Mouse (Mus musculus): ENCODE results near the gene Gsk3b. TPM values are rescaled to one million over a fixed set of nuclear protein-coding genes. Genes with fewer than 3 reads are reported as not detected.

Gsk3b gene
- polyA plus RNA-seq, 1 experiment, result 5.8 TPM

DNA sequence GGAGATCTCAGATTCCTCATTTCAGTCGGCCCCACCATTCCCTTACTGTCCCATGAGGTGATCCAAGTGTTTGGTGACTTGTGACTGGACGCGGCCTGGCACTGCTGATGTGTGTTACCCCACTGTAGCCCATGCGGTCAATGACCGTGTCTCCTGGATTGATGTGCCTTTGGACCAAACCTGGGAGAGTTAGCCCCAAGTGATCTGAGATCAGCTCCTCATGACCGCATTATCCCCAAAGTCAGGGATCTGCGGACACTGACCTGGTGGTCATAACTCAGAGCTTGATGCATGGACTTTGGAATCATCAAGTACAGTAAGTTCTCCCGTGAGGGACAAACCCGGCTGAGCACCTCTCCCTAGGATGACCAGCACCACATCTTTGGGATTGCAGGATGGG, 167.1 kb downstream of the Gsk3b start:
- TF ChIP-seq FLI1 (IDR thresholded peaks at IDR 0.05; ENCODE audit: low read length) (no peak), GATA1 (IDR thresholded peaks at IDR 0.05; ENCODE audit: borderline replicate concordance, low read length) (no peak)
- Histone ChIP-seq H3K9me3 (no peaks in the 10 kb centered on the region), H3K36me3 (replicated peaks; ENCODE audit: low read length) (no peaks in the 10 kb centered on the region), H3K27me3 (replicated peaks) (peaks cover 49% of the 10 kb centered on the region), H3K4me1 (no peaks in the 10 kb centered on the region), H3K4me3 (replicated peaks) (no peak overlapping the region)

DNA sequence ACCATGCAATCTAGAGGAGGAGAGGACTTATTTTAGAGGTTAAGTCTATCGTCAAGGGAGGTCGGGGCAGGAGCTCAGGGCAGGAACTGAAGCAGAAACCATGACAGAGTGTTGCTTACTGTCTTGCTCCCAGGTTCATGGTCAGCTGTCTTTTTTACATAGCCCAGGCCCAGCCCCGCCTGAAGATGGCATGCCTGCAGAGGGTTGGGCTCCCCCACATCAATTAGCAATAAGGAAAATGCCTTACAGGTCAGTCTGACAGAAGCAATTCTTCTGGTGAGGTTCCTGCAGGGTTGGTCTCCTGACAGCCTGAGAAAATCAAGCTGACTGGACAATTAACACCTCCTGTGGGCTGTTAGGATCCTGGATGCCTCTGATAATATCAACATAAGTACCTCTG, 182.8 kb downstream of the Gsk3b start:
- no peak for TF ChIP-seq FLI1 (IDR thresholded peaks at IDR 0.05; ENCODE audit: low read length)
- no peak for TF ChIP-seq GATA1 (IDR thresholded peaks at IDR 0.05; ENCODE audit: borderline replicate concordance, low read length)
- Histone ChIP-seq H3K4me3 (replicated peaks) (no peak overlapping the region), H3K27me3 (replicated peaks) (peaks cover 10% of the 10 kb centered on the region), H3K36me3 (replicated peaks; ENCODE audit: low read length) (no peaks in the 10 kb centered on the region), H3K4me1 (peaks cover 4% of the 10 kb centered on the region; the same call in 1 of the 2 replicates), H3K9me3 (peaks cover 7% of the 10 kb centered on the region)

DNA sequence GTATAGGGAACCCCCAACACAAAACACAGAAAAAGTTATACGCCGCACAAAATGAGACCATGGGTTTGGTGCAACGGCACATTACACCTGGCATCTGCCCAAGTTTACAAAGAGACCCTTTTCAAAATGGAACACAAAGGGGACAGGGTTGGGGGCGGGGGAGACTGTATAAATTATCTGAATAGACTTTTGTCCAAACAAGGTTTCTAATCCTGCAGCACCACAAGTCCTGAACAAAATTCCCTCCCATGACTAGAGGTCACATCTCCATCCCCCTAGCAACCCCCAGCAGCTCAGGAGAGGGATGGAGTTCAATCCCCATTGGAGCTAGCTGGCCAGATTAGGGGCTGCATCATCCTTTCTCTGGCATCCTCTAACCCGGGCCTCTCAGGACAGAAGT, 183.7 kb downstream of the Gsk3b start:
- Histone ChIP-seq H3K36me3 (replicated peaks; ENCODE audit: low read length) (no peaks in the 10 kb centered on the region), H3K4me3 (replicated peaks) (no peak overlapping the region), H3K4me1 (peaks cover 4% of the 10 kb centered on the region; the same call in 1 of the 2 replicates), H3K27me3 (replicated peaks) (peaks cover 10% of the 10 kb centered on the region), H3K9me3 (peaks cover 16% of the 10 kb centered on the region)
- no peak for TF ChIP-seq FLI1 (IDR thresholded peaks at IDR 0.05; ENCODE audit: low read length)
- no peak for TF ChIP-seq GATA1 (IDR thresholded peaks at IDR 0.05; ENCODE audit: borderline replicate concordance, low read length)

DNA sequence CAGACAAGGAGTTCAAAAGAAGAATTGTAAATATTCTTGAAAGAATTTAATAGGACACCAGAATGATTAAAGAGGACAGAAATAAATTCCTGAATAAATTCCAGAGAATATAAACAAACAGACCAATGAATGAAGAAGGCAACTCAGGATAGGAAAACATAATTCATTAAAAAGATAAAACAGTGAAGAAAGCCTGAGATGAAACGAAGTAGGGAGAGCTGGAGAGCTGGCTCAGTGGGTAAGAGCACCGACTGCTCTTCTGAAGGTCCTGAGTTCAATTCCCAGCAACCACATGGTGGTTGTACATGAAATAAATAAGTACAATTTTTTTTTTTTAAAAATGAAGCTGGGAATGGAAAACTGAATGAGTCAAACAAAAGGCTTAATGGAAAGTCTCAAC, 185.9 kb downstream of the Gsk3b start:
- Histone ChIP-seq H3K27me3 (replicated peaks) (peaks cover 10% of the 10 kb centered on the region), H3K36me3 (replicated peaks; ENCODE audit: low read length) (no peaks in the 10 kb centered on the region), H3K4me1 (peaks cover 4% of the 10 kb centered on the region; the same call in 1 of the 2 replicates), H3K9me3 (peaks cover 20% of the 10 kb centered on the region), H3K4me3 (replicated peaks) (no peak overlapping the region)
- TF ChIP-seq FLI1 (IDR thresholded peaks at IDR 0.05; ENCODE audit: low read length), result no peak
- TF ChIP-seq GATA1 (IDR thresholded peaks at IDR 0.05; ENCODE audit: borderline replicate concordance, low read length), result no peak

DNA sequence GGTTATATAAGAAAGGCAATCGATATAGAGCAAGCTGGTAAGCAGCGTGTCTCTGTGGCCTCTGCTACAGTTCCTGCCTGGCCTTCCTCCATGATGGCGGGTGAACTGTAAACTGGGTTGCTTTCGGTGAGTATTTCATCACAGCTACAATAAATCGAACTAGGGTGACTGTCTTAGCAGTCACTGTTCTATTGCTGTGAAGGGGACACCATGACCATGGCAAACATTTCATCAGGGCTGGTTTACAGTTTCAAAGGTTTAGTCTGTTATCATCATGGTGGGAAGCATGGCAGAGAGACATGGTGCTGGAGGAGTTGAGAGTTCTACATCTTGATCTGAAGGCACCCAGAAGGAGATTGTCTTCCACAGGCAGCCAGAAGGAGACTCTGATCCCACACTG, 191.0 kb downstream of the Gsk3b start:
- Histone ChIP-seq H3K4me1 (peaks cover 16% of the 10 kb centered on the region), H3K27me3 (replicated peaks) (peaks cover 14% of the 10 kb centered on the region), H3K36me3 (replicated peaks; ENCODE audit: low read length) (no peaks in the 10 kb centered on the region), H3K9me3 (peaks cover 20% of the 10 kb centered on the region), H3K4me3 (replicated peaks) (no peak overlapping the region)
- no peak for TF ChIP-seq FLI1 (IDR thresholded peaks at IDR 0.05; ENCODE audit: low read length)
- TF ChIP-seq GATA1 (IDR thresholded peaks at IDR 0.05; ENCODE audit: borderline replicate concordance, low read length), result no peak

DNA sequence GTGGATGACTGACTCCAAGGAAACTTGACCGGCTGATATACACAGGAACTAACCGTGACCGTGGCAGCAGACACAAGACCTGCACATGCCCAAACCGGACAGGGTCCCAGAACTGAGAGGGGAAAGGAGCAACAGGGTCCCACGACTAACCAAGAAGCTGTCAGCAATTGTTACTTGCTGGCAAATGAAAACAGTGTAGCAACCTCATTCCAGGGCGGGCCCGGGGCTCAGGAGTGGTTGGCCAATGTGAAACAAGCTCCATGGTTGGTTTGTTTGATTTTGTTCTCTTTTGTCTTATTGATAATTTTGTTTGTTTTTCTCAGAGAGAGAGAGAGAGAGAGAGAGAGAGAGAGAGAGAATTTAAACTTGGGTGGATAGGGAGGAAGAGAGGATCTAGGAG, 192.2 kb downstream of the Gsk3b start:
- Histone ChIP-seq H3K9me3 (peaks cover 17% of the 10 kb centered on the region), H3K36me3 (replicated peaks; ENCODE audit: low read length) (no peaks in the 10 kb centered on the region), H3K4me1 (peaks cover 27% of the 10 kb centered on the region), H3K27me3 (replicated peaks) (peaks cover 15% of the 10 kb centered on the region), H3K4me3 (replicated peaks) (no peak overlapping the region)
- TF ChIP-seq GATA1 (IDR thresholded peaks at IDR 0.05; ENCODE audit: borderline replicate concordance, low read length), result no peak
- TF ChIP-seq FLI1 (IDR thresholded peaks at IDR 0.05; ENCODE audit: low read length), result no peak

DNA sequence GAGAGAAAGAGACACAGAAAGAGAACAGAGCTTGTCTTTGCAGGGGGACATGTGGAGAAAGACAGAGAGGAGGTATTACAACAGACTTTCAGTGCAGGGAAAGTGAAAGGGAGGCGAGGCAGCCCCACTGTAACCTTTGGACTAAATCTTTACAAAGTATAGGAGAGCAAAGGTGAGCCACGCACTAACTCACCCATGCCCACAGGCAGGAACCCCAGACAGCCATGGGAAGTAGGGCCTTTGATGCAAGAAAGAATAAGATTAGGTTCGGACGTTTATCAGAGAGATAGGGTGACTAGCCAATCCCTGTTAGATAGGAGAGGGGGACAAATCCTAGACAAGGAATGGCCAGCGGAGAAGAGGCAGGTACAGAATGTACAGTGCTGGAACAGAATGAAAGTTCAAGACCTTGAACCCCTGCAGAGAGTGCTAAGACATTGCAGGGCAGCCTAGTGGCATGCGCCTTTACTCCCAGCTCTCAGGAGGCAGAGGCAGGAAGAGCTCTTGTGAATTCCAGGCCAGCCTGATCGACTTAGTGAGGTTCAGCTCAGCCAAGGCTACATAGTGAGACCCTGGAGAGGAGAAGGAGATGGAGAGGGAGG, 193.9 kb downstream of the Gsk3b start:
- TF ChIP-seq GATA1 (IDR thresholded peaks at IDR 0.05; ENCODE audit: borderline replicate concordance, low read length) (no peak), FLI1 (IDR thresholded peaks at IDR 0.05; ENCODE audit: low read length) (no peak)
- Histone ChIP-seq H3K4me1 (peaks cover 31% of the 10 kb centered on the region), H3K27me3 (replicated peaks) (peaks cover 16% of the 10 kb centered on the region), H3K4me3 (replicated peaks) (no peak overlapping the region), H3K36me3 (replicated peaks; ENCODE audit: low read length) (no peaks in the 10 kb centered on the region), H3K9me3 (0 out of 2 replicates have a peak, but pooled peaks cover 2% of the 10 kb centered on the region)

DNA sequence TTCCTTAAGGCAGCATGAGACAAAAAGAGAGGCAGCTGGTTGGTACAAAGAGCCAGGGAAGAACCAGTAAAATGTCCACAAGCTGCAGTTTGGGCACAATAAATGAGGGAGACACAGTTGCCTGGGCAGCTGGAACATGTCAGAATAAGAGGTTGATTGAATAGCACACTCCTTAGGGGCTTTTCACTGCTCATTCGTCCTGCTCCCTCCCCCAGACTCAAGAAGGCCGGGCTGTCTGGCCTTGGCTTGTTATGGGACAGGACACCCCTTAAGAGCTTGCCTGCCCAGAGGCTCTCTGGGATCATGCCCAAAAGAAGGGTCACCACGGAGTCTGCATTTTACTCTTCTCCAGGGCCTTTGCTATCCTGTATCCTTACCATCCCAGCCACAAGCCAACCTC, 194.5 kb downstream of the Gsk3b start:
- TF ChIP-seq FLI1 (IDR thresholded peaks at IDR 0.05; ENCODE audit: low read length) (no peak), GATA1 (IDR thresholded peaks at IDR 0.05; ENCODE audit: borderline replicate concordance, low read length) (no peak)
- Histone ChIP-seq H3K27me3 (replicated peaks) (peaks cover 17% of the 10 kb centered on the region), H3K9me3 (no peaks in the 10 kb centered on the region), H3K36me3 (replicated peaks; ENCODE audit: low read length) (no peaks in the 10 kb centered on the region), H3K4me3 (replicated peaks) (no peak overlapping the region), H3K4me1 (peaks cover 37% of the 10 kb centered on the region)

DNA sequence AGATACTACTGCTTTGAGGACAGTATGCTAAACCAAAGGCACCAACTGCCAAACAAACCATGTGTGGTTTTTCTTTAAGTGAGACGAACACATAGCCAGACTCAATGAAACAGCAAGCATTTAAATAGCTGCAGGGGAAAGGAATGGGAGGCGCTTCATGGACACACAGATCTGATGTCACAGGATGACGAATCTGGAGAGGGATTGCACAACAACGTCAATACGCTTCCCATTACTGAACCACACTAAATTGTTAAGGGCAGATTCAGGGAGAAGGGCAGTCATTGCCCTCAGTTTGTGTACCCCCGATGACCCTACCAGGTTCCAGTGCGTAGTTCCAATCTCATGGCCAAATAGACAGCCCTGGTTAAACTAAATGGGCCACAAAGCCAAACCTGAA, 197.0 kb downstream of the Gsk3b start:
- H3K4me1 ChIP-seq, result peaks cover 55% of the 10 kb centered on the region
- H3K36me3 ChIP-seq (replicated peaks; ENCODE audit: low read length), result no peaks in the 10 kb centered on the region
- no peaks in the 10 kb centered on the region for H3K9me3 ChIP-seq
- no peak overlapping the region for H3K4me3 ChIP-seq (replicated peaks)
- TF ChIP-seq FLI1 (IDR thresholded peaks at IDR 0.05; ENCODE audit: low read length) (no peak), GATA1 (IDR thresholded peaks at IDR 0.05; ENCODE audit: borderline replicate concordance, low read length) (no peak)
- peaks cover 20% of the 10 kb centered on the region for H3K27me3 ChIP-seq (replicated peaks)

DNA sequence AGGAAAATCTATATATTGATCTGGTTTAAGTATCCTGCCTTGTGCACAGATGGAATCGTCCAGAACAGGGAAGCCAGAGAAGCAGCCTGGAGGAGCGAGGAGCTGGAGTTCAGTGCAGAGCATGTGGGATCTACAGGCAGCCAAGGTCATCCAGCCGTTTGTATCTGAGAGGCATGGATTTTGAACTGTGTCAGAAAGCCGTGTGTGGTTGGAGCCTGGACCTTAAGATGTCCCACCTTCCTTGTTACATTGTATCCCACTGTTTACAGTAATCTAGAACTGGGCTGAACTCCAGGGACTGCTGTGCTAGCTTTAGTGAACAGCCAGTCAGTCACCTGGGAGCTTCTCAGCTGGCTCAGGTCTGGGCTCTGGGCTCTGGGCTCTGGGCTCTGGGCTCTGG, 197.7 kb downstream of the Gsk3b start:
- Histone ChIP-seq H3K4me3 (replicated peaks) (no peak overlapping the region), H3K36me3 (replicated peaks; ENCODE audit: low read length) (no peaks in the 10 kb centered on the region), H3K9me3 (no peaks in the 10 kb centered on the region), H3K27me3 (replicated peaks) (peaks cover 22% of the 10 kb centered on the region), H3K4me1 (peaks cover 58% of the 10 kb centered on the region)
- TF ChIP-seq GATA1 (IDR thresholded peaks at IDR 0.05; ENCODE audit: borderline replicate concordance, low read length) (no peak), FLI1 (IDR thresholded peaks at IDR 0.05; ENCODE audit: low read length) (no peak)
